Mouse (Mus musculus): ENCODE data around the gene Ush1g.

Ush1g gene

GRCm38 (mm10) chr11:115321906-115322693 is at the start of gene Ush1g:
Ush1g (minus strand) TSS chr11:115322041.
- peak; percentile 78 for DNase-seq (ENCODE audit: inconsistent ontology term)

- no peak for DNase-seq (ENCODE audit: inconsistent ontology term)
Measured at GRCm38 (mm10) chr11:115371354-115371753, 49.5 kb upstream of the Ush1g start.

DNA sequence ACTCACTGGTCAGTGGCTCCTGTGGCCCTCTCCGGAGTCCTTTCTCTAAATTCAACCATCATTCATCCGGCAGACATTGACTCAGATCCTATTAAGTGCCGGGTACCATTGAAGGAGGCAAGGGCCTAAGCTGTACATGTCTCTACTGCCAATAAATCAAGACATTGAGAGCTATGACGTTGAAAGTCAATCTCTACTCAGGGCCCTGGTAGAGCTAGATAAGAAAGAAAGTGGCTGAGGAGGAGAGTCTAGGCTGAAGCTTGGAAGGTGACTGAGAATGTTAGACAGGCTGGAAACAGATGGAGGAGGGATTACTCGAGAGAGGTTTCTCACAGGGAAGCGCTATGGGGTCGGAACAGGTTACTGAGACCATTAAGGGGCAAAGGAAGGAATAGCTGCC is 48.5 kb upstream of the Ush1g start:
- DNase-seq (ENCODE audit: inconsistent ontology term): no peak

DNA sequence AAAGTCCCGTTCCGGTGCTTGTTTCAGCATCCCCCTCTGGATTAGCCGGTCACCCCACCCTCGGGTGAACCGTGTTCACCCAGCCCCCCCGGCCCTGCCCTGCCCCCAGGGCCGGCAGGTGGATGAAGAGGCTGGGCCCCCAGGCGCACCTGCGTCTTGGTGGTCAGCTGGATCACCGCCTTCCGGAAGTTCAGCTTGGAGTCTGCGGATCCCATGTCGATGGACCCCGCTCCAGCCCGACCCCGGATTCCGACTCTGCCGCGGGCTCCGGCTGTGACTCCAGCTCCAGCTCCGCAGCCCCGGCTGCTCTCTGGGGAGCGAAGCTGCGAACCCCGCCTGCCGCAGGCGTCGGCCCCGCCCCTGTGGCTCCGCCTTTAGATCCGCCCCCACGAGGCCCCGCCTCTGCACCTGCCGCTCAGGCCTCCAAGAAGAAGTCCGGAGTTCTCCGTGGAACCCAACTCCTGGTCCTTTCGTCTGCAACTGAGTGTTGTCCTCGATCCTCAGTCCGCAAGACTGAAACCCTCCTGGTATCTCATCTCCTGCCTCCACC is 45.6 kb upstream of the Ush1g start, which contains the start of gene Hid1:
TSS of gene Hid1 (minus strand) at position 362 of the 550 bp plus-strand sequence.
- DNase-seq (ENCODE audit: inconsistent ontology term): peak; percentile 83

DNA sequence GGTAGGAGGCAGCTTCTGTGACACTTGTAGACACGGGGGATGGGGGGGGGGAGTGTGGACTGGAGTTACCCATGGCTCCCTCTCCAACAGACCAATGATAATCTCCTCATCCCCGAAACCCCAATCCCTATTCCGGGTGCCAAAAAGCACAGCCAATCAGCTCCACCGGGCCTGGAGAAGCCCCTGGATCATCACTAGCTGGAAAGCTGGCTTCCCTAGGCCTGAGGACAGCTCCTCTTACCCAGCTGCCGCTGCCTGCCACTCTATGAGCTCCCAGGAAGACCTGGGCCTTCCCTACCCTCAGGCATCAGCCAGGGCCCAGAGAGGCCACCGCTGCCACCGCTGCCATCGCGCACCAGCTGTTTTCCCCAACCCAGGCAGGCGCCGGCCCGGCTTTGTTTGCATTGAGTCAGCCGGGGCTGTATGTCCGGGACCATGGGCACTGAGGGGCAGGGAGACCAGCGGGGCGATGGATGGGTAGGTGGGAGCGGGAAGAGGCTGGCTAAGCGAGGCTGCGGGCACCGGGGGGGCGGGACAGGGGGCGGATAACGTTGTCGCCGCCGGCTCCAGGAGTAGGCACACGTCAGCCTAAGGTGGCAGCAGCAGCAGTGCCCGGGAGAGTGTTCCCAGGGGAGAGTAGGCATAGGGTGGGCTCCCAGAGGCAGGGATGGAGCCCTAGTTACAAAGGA is 45.0 kb upstream of the Ush1g start:
- peak; percentile 51 for DNase-seq (ENCODE audit: inconsistent ontology term)

DNA sequence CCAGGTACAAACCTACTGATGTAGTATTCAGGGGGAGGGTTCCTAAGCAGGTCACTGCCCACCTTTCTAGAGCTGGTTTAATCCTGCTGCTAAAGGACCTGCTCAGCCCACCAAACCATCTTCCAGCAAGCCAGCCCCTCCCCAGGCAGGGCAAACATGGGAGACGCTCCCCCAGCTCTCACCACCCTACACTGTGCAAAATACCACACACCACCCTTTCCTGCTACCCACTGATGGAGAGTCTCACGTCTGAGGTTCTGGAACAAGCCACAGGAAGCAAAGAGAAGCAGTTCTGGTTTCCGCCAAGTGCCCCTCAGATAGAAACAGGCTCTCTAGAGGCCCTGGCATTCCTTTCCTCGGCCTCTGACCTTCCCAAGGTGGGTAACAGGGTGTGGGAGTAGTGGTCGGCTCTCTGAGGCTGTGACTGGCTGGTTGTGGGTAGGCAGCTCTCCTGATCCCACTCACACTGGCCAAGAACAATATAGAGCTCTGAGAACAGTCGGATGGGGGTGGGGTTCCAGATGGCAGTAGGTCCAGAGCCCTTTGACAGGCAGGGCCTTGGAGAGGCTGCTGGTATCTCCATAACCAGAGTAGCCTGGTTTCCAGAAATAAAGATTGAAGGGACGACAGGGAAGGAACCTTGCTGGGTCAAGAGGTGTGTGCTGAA is 44.3 kb upstream of the Ush1g start:
- peak; percentile 35 for DNase-seq (ENCODE audit: inconsistent ontology term)

GRCm38 (mm10) chr11:115364136-115364535 is 42.3 kb upstream of the Ush1g start:
- DNase-seq (ENCODE audit: inconsistent ontology term): no peak

- DNase-seq (ENCODE audit: inconsistent ontology term): no peak
Measured at GRCm38 (mm10) chr11:115359726-115360125, 37.9 kb upstream of the Ush1g start.

GRCm38 (mm10) chr11:115359293-115359692 is 37.5 kb upstream of the Ush1g start:
- peak; percentile 46 for DNase-seq (ENCODE audit: inconsistent ontology term)

DNA sequence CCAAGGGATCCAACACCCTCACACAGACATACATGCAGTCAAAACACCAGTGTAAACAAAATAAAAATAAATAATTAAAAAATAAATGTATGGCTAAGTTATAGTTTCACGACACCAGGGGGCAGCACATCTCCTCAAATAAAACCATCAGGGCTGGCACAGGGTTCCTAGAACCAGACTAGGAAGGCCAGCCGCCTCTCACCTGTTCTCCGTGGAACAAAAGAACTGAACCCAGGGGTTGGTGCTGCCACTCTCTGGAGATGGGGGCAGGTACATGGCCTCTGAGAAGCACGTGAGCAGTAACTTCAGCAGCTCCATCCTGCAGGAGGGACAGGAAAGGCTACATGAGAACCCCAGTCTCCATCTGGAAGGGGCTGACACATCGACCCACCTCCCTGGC is 36.6 kb upstream of the Ush1g start:
- peak; percentile 33 for DNase-seq (ENCODE audit: inconsistent ontology term)

GRCm38 (mm10) chr11:115354183-115354582 is 32.3 kb upstream of the Ush1g start:
- peak; percentile 67 for DNase-seq (ENCODE audit: inconsistent ontology term)

GRCm38 (mm10) chr11:115353375-115353774 is 31.5 kb upstream of the Ush1g start:
- no peak for DNase-seq (ENCODE audit: inconsistent ontology term)

DNA sequence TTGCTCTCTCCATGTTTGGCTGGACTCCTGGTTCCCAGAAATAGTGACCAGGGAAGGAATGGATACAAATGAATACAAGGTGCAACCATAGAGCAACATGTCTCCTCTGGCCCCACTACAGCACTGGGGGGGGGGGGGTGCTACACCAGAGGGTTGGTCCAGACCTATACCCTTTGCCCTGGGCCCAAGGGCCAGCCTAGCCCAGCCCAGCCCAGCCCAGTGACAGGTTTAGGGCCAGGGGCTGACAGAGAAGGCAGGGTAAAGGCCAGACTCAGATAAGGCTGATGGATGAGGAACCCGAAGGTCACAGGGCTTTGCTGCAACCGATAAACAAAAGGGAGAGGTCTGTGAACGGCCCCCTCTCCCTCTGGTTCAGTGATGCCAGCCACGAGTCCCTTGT is 28.1 kb upstream of the Ush1g start:
- DNase-seq (ENCODE audit: inconsistent ontology term): no peak

GRCm38 (mm10) chr11:115348681-115349248 is 26.9 kb upstream of the Ush1g start:
- no peak for DNase-seq (ENCODE audit: inconsistent ontology term)

- DNase-seq (ENCODE audit: inconsistent ontology term): no peak
Measured at GRCm38 (mm10) chr11:115345515-115345914, 23.7 kb upstream of the Ush1g start.

DNA sequence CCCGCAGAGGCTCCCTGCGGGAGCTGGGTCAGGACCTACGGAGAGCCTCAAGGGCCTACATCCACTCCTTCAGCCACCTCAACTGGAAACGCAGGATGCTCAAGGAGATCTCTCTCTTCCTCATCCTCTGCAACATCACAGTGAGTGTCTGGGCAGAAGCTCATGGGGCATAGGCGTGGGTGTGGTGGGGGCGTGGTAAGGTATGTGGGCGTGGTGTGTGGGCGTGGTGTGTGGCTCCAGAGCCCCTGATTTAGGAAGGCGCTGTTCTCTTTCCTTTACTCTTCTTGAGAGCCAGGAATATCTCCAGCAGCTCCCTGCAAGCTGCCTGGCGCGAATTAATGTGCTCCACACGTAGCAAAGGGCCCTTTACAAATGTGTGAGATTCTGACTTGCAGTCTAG is 23.1 kb upstream of the Ush1g start:
- no peak for DNase-seq (ENCODE audit: inconsistent ontology term)

DNA sequence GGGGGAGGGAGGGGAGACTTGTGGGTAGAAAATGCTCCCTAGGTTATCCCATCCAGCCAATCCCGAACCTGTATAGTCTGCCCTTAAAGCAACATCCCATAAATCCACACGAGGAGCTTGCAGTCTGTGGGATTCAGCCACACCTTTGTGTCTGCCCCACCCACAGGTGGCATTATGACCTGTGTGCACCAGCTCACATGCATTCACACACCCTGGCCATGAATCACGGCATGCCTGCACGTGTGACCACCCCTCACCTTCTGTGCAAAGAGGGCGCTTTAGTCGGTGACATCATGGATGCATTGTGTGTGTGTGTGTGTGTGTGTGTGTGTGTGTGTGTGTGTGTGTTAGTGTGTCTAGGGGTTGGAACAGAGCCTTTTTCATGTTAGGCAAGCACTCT is 20.0 kb upstream of the Ush1g start:
- DNase-seq (ENCODE audit: inconsistent ontology term): no peak

DNA sequence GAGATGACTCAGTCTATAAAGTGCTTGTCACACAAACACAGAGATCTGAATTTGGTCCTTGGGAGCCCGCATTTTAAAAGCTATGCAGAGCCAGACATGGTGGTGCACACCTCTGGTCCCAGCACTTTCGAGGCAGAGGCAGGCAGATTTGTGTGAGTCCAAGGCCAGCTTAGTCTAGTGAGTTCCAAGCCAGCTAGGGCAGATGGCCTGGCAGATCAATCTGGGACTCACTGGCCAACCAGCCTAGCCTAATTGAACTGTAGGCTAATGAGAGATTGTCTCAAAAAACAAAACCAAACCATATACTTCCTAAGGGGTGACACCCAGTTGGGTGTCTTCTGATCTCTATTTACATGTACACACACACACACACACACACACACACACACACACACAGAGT is 19.4 kb upstream of the Ush1g start:
- no peak for DNase-seq (ENCODE audit: inconsistent ontology term)

GRCm38 (mm10) chr11:115337826-115338225 is 16.0 kb upstream of the Ush1g start:
- DNase-seq (ENCODE audit: inconsistent ontology term): no peak

DNA sequence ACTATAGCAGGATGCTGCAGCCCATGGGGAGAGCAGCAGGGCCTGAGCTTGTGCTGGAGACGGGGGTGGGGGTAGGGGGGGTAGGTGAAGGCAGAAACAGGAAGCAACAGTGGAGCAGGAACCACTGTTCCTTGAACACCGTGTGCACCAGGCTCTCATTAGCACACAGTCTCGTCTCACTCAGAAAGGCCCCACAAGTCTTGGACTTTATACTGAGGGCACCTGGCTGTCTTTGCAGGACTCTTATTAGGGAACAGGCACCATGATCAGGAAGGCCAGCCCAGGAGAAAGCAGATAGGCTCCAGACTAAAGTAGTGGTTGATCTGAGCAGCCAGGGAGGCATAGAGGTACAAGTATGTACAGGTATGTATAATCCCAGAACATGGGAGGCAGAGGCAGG is 15.5 kb upstream of the Ush1g start:
- DNase-seq (ENCODE audit: inconsistent ontology term): no peak

GRCm38 (mm10) chr11:115336115-115336514 is 14.3 kb upstream of the Ush1g start:
- DNase-seq (ENCODE audit: inconsistent ontology term): no peak

- no peak for DNase-seq (ENCODE audit: inconsistent ontology term)
Measured at GRCm38 (mm10) chr11:115335223-115335622, 13.4 kb upstream of the Ush1g start.

Measured in Muller cell, postnatal 12 days (primary cell).